Mouse (Mus musculus) CH12.LX (cell line): ENCODE data around the gene Rxfp1. TPM values are rescaled to one million over a fixed set of nuclear protein-coding genes. Genes with fewer than 3 reads are reported as not detected.
A peak's percentile ranks its signal among the peaks of the same experiment; 100 is the strongest.

Source experiments
- DNase-seq: peaks from one replicate; pipeline ENCODE4 v3.0.0-alpha.2; 2013; ENCODE audit errors: extremely low read depth
- H3K27ac ChIP-seq: 2 replicates; pipeline ENCODE4 v1.5.1; 2012; ENCODE audit warnings: low read depth, mild to moderate bottlenecking, control low read depth, moderate library complexity; ENCODE audit not compliant: insufficient read depth
- H3K27me3 ChIP-seq: replicated peaks from 2 replicates; pipeline ENCODE3; 2012; ENCODE audit warnings: inconsistent platforms
- H3K36me3 ChIP-seq, 2 experiments: replicated peaks in 1 of 2; 2 replicates each; pipeline versions ENCODE3 to v1.6.1; 2012; ENCODE audit warnings: inconsistent platforms in 1 of 2, low read length in 1 of 2, mild to moderate bottlenecking in 1 of 2, mixed read lengths in 1 of 2, moderate library complexity in 1 of 2; ENCODE audit not compliant: control insufficient read depth in 1 of 2, insufficient read depth in 1 of 2
- H3K4me1 ChIP-seq, 2 experiments: 2 replicates each; pipeline ENCODE4 v1.6.1; 2012; ENCODE audit warnings: inconsistent platforms in 1 of 2, moderate library complexity in 1 of 2; ENCODE audit not compliant: insufficient read depth in 2 of 2, control insufficient read depth in 1 of 2
- H3K4me2 ChIP-seq: 2 replicates; pipeline ENCODE4 v1.6.1; 2012; ENCODE audit warnings: low read depth, mild to moderate bottlenecking, control low read depth; ENCODE audit not compliant: poor library complexity, insufficient read depth, severe bottlenecking
- H3K4me3 ChIP-seq, 3 experiments: fragments of 150-350 bp in 1 of 3; sonication (generic) in 1 of 3; replicated peaks in 1 of 3; 2 replicates each; pipeline versions ENCODE3 to v1.5.1; 2011 to 2012; ENCODE audit warnings: low read depth in 2 of 3, low read length in 2 of 3, mild to moderate bottlenecking in 2 of 3, moderate library complexity in 2 of 3, control low read depth in 1 of 3, improper control_type of control experiment in 1 of 3, inconsistent platforms in 1 of 3, mixed read lengths in 1 of 3; ENCODE audit not compliant: poor library complexity in 1 of 3
- H3K79me2 ChIP-seq: replicated peaks from 2 replicates; pipeline ENCODE4 v1.6.1; 2012; ENCODE audit warnings: mild to moderate bottlenecking, moderate library complexity; ENCODE audit not compliant: control insufficient read depth, poor library complexity, insufficient read depth, severe bottlenecking; ENCODE audit errors: extremely low read depth
- H3K9ac ChIP-seq: 2 replicates; pipeline ENCODE4 v1.6.1; 2012; ENCODE audit warnings: low read depth, mild to moderate bottlenecking, control low read depth, moderate library complexity; ENCODE audit not compliant: insufficient read depth
- H3K9me3 ChIP-seq: replicated peaks from 2 replicates; pipeline ENCODE3; 2012; ENCODE audit warnings: low read length, inconsistent platforms, mixed read lengths
- CHD1 ChIP-seq: IDR thresholded peaks from 2 replicates; pipeline ENCODE4 v1.6.1; 2012; ENCODE audit warnings: low read depth, low read length, improper control_type of control experiment, inconsistent platforms
- KAT2A ChIP-seq: IDR thresholded peaks from 2 replicates; pipeline ENCODE4 v1.6.1; 2012; ENCODE audit warnings: low read length, improper control_type of control experiment, inconsistent platforms; ENCODE audit not compliant: insufficient replicate concordance
- MAX ChIP-seq: IDR thresholded peaks from 2 replicates; pipeline ENCODE4 v1.6.1; 2011; ENCODE audit warnings: low read length, improper control_type of control experiment
- MYC ChIP-seq: IDR thresholded peaks from 2 replicates; pipeline ENCODE4 v1.6.1; 2011; ENCODE audit warnings: low read depth, mild to moderate bottlenecking, improper control_type of control experiment, low read length
- NRF1 ChIP-seq: IDR thresholded peaks from 2 replicates; pipeline ENCODE4 v1.6.1; 2014; ENCODE audit warnings: low read depth, mild to moderate bottlenecking, inconsistent platforms, low read length, improper control_type of control experiment, moderate library complexity
- dilution Hi-C: fragments of 300-500 bp; cut with MboI; formaldehyde crosslinking; loops from 2 replicates; pipeline ENCODE4 v1.14.3; 2020; ENCODE audit warnings: low sequenced_read_pairs; ENCODE audit not compliant: extremely low pct_unique_long_range_greater_than_20kb, extremely low pct_ligation_motif_present
- in situ Hi-C: fragments of 300-500 bp; cut with MboI; formaldehyde crosslinking; loops from 3 replicates; pipeline ENCODE4 v1.14.3; 2019; ENCODE audit warnings: low sequenced_read_pairs, low pct_ligation_motif_present, low pct_unique_long_range_greater_than_20kb, mixed read lengths
- polyA plus RNA-seq: library from polyadenylated mRNA; unstranded; fragments of >175 nt; gene quantifications from 2 replicates; pipeline ENCODE4 v1.2.1, GENCODE M21; 2012; ENCODE audit warnings: low read depth; ENCODE audit not compliant: insufficient read length
- total RNA-seq, 2 experiments: library from RNA; depleted of rRNA; stranded (reverse); fragments of 300-350 nt in 1 of 2; fragments of >200 nt in 1 of 2; gene quantifications; 2 replicates each; pipeline ENCODE4 v1.2.3; 2012 to 2014

Rxfp1 gene
- total and polyA plus RNA-seq, 3 experiments = 0.08 to 0.87 (median 0.68) TPM

DNA sequence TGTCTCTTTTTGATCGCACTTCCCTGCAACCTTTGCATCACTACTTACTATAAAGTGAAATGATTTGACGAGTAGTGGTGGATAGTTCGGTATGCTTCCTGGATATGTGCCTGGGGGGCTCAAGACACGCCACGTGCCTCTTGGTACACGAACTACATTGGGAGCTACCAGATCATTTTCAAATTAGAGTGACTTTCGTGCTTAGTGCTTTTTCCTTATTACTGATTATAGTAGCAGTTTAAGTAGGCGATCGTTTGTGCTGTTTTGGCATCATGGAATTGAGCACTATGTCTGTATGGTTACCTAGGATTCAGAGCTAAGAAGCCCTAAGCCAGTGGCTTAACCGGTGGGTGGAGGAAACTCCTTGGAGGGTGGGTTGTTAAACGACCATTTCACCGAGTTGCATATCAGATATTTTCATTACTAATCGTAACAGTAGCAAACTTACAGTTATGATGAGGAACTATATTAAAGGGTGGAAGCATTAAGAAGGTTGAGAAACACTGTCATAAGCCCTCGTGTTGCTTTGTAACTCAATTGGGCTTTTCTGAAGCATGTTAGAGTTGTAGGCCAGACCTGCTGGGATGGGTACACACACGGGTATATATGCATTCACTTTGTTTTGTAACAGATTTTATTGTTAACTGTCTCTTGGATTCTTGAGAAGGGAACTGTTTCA is 145.7 kb downstream of the Rxfp1 start:
- peak overlapping the region; percentile 83 to 97 (median 83) for H3K4me3 ChIP-seq
- peak overlapping the region; percentile 51; the same call in 1 of the 2 replicates for H3K27ac ChIP-seq
- in situ Hi-C loops = loop anchor here (25.0 kb wide), 1 partner anchor 630 kb away; no protein-coding TSS in a partner anchor
- H3K36me3 ChIP-seq = peaks cover 25 to 37% of the 10 kb centered on the region in 2 experiments
- DNase-seq = no peak
- dilution Hi-C loops = loop anchor here (25.0 kb wide), 1 partner anchor 380 kb away; no protein-coding TSS in a partner anchor
- no peaks in the 10 kb centered on the region for H3K9me3 ChIP-seq
- no peak for TF ChIP-seq CHD1
- no peak for TF ChIP-seq KAT2A
- no peak for TF ChIP-seq NRF1
- peak; percentile 54 for TF ChIP-seq MYC
- peak; percentile 54 for TF ChIP-seq MAX
- H3K27me3 ChIP-seq = no peaks in the 10 kb centered on the region
- H3K79me2 ChIP-seq = peaks cover 44% of the 10 kb centered on the region
- peaks cover 2 to 21% of the 10 kb centered on the region in 2 experiments; a peak in 3 of 4 replicates for H3K4me1 ChIP-seq
- H3K4me2 ChIP-seq = peak overlapping the region; percentile 74
- peak overlapping the region; percentile 89 for H3K9ac ChIP-seq

Other genes starting within 250 kb of the Rxfp1 start
- 0.21 and 0.34 TPM in 2 replicates for gene Fnip2, start 170.1 kb downstream of the Rxfp1 start, total RNA-seq (2012; rRNA removed)
- gene Fnip2, start 170.1 kb downstream of the Rxfp1 start, total RNA-seq (2014; rRNA removed) = 0.31 and 0.41 TPM in 2 replicates
- 0.71 and 1.00 TPM in 2 replicates for gene Fnip2, start 170.1 kb downstream of the Rxfp1 start, polyA plus RNA-seq
- 129 and 190 TPM in 2 replicates for gene Ppid, start 146.5 kb downstream of the Rxfp1 start, total RNA-seq (2012; rRNA removed)
- gene Ppid, start 146.5 kb downstream of the Rxfp1 start, total RNA-seq (2014; rRNA removed) = 438 and 542 TPM in 2 replicates
- 335 and 389 TPM in 2 replicates for gene Ppid, start 146.5 kb downstream of the Rxfp1 start, polyA plus RNA-seq
- gene 4930579G24Rik, start 108.8 kb downstream of the Rxfp1 start, total RNA-seq (2012; rRNA removed) = 10.0 and 10.2 TPM in 2 replicates
- gene 4930579G24Rik, start 108.8 kb downstream of the Rxfp1 start, total RNA-seq (2014; rRNA removed) = 14.2 and 15.7 TPM in 2 replicates
- 7.4 and 9.4 TPM in 2 replicates for gene 4930579G24Rik, start 108.8 kb downstream of the Rxfp1 start, polyA plus RNA-seq
- 20.1 and 22.4 TPM in 2 replicates for gene Etfdh, start 108.4 kb downstream of the Rxfp1 start, total RNA-seq (2012; rRNA removed)
- gene Etfdh, start 108.4 kb downstream of the Rxfp1 start, total RNA-seq (2014; rRNA removed) = 30.0 and 32.1 TPM in 2 replicates
- 22.0 and 22.6 TPM in 2 replicates for gene Etfdh, start 108.4 kb downstream of the Rxfp1 start, polyA plus RNA-seq
- gene Tmem144, start 114.9 kb upstream of the Rxfp1 start, total RNA-seq (2012; rRNA removed) = 0.55 and 0.59 TPM in 2 replicates
- gene Tmem144, start 114.9 kb upstream of the Rxfp1 start, total RNA-seq (2014; rRNA removed) = 1.00 and 2.0 TPM in 2 replicates
- 1.3 and 1.6 TPM in 2 replicates for gene Tmem144, start 114.9 kb upstream of the Rxfp1 start, polyA plus RNA-seq
- 1.2 and 1.8 TPM in 2 replicates for gene Fam198b, start 146.7 kb upstream of the Rxfp1 start, total RNA-seq (2012; rRNA removed)
- 6.7 and 8.5 TPM in 2 replicates for gene Fam198b, start 146.7 kb upstream of the Rxfp1 start, total RNA-seq (2014; rRNA removed)
- gene Fam198b, start 146.7 kb upstream of the Rxfp1 start, polyA plus RNA-seq = 4.0 and 5.9 TPM in 2 replicates